11 mouse cellular contexts compared by ENCODE assay signal in the genomic region with DNA sequence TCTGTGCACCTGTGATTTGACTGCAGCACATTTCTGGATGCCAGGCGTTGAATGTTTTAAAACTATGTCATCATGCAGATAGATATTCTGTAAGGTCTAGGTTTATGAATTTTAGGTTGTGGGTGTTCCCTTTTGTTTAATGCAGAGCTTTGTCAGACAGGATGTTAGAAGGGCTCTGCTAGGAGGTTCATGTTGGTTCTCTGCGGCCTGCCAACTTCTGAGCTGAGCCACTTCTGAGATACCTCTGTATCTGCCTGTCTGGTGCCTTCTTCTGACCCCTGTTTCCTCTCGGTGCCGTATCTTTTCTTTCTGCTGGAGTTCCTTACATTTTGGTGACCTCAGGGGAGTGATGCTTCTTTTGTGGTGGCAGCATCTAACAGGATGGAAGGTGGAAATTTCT.
"Had no signal": no experiment of that assay in that cellular context is flagged by ENCODE, and none has a peak within 500 bp of the region (broad histone marks: within the 10 kb centered on the region; RNA-seq: fewer than 3 reads in every experiment).

No protein-coding gene starts in this region.

- DNase-seq: liver, postnatal 0 days; lung, adult 2 months; lung, postnatal 14 days; lung, postnatal 36 days; right cerebral cortex, postnatal 14 days; thymus, adult 2 months; thymus, postnatal 25 days; thymus, postnatal 4 days had no signal

- ATAC-seq: liver, postnatal 0 days; lung, postnatal 0 days; midbrain, embryonic 13.5 days; midbrain, embryonic 15.5 days had no signal
